Mouse (Mus musculus) subcutaneous adipose tissue, adult 2 months (tissue): ENCODE measurements around the gene Olfr1506. TPM values are rescaled to one million over a fixed set of nuclear protein-coding genes. Genes with fewer than 3 reads are reported as not detected.

Experiments
- polyA plus RNA-seq: library from polyadenylated mRNA; depleted of rRNA; stranded (reverse); fragments of >200 nt; gene quantifications from 2 replicates; pipeline ENCODE4 v1.2.3, GENCODE M21; 2012; ENCODE audit warnings: low replicate concordance; rRNA removed

Gene Olfr1506
- not detected in 2 replicates for polyA plus RNA-seq

GRCm38 (mm10) chr2:90224393-90224792 is at the start of gene Olfr1506:
TSS of gene Olfr1506 (minus strand) at chr2:90224493.

GRCm38 (mm10) chr2:90270932-90271331 is 46.6 kb upstream of the Olfr1506 start, which contains the start of gene Olfr1271:
TSS of gene Olfr1271 (minus strand) at chr2:90271032.

GRCm38 (mm10) chr2:90257492-90257891 is 33.2 kb upstream of the Olfr1506 start, which contains the start of gene Olfr142:
TSS of gene Olfr142 (minus strand) at chr2:90257592.

Other genes with a start within 250 kb of the Olfr1506 start
- not detected in 2 replicates for gene Olfr1261, start 233.3 kb downstream of the Olfr1506 start, polyA plus RNA-seq
- gene Olfr1262, start 224.3 kb downstream of the Olfr1506 start, polyA plus RNA-seq = not detected in 2 replicates
- not detected in 2 replicates for gene Olfr1263, start 212.4 kb downstream of the Olfr1506 start, polyA plus RNA-seq
- gene Olfr1264, start 198.9 kb downstream of the Olfr1506 start, polyA plus RNA-seq = not detected in 2 replicates
- not detected in 2 replicates for gene Olfr1265, start 189.2 kb downstream of the Olfr1506 start, polyA plus RNA-seq
- not detected in 2 replicates for gene Olfr140, start 160.9 kb downstream of the Olfr1506 start, polyA plus RNA-seq
- gene Olfr1269, start 103.1 kb downstream of the Olfr1506 start, polyA plus RNA-seq = not detected in 2 replicates
- not detected in 2 replicates for gene Olfr32, start 82.2 kb downstream of the Olfr1506 start, polyA plus RNA-seq
- not detected in 2 replicates for gene Olfr1270, start 71.4 kb downstream of the Olfr1506 start, polyA plus RNA-seq
- not detected in 2 replicates for gene Olfr142, start 33.1 kb upstream of the Olfr1506 start, polyA plus RNA-seq
- not detected in 2 replicates for gene Olfr1271, start 46.5 kb upstream of the Olfr1506 start, polyA plus RNA-seq
- gene Olfr1272, start 68.3 kb upstream of the Olfr1506 start, polyA plus RNA-seq = not detected in 2 replicates
- not detected in 2 replicates for gene Gm13769, start 97.7 kb upstream of the Olfr1506 start, polyA plus RNA-seq
- not detected in 2 replicates for gene Olfr1274-ps, start 174.2 kb upstream of the Olfr1506 start, polyA plus RNA-seq